Mouse (Mus musculus) c-Kit-negative CD71-positive TER-119-positive erythroid progenitor cells, embryonic 14.5 days (primary cell): ENCODE measurements around the gene Gpr82.

Source experiments
- DNase-seq: peaks from one replicate; pipeline ENCODE4 v3.0.0-alpha.2; 2013; ENCODE audit warnings: low read depth, low spot score

Gpr82 gene

GRCm38 (mm10) chrX:13691865-13692264 lies 30.7 kb downstream of the Gpr82 start:
- no peak for DNase-seq

GRCm38 (mm10) chrX:13700681-13701080 lies 39.5 kb downstream of the Gpr82 start:
- no peak for DNase-seq

GRCm38 (mm10) chrX:13705051-13705450 lies 43.9 kb downstream of the Gpr82 start:
- no peak for DNase-seq

GRCm38 (mm10) chrX:13710174-13710573 lies 49.0 kb downstream of the Gpr82 start:
- no peak for DNase-seq
